Mouse (Mus musculus) testis, adult 2 months (tissue): ENCODE measurements around the gene Tmem107. TPM values are rescaled to one million over a fixed set of nuclear protein-coding genes. Genes with fewer than 3 reads are reported as not detected.

ENCODE experiments used
- H3K27ac ChIP-seq: fragments of 200-500 bp; 2 replicates; pipeline ENCODE4 v1.5.1; 2012; ENCODE audit warnings: low read depth, low read length; ENCODE audit not compliant: control insufficient read depth, insufficient read depth
- H3K27me3 ChIP-seq: fragments of 200-500 bp; 2 replicates; pipeline ENCODE4 v1.6.1; 2012; ENCODE audit warnings: mild to moderate bottlenecking, low read length, moderate library complexity; ENCODE audit not compliant: control insufficient read depth, insufficient read depth
- H3K36me3 ChIP-seq: fragments of 200-500 bp; 2 replicates; pipeline ENCODE4 v1.6.1; 2012; ENCODE audit warnings: mild to moderate bottlenecking, low read length; ENCODE audit not compliant: control insufficient read depth, insufficient read depth
- H3K4me1 ChIP-seq: fragments of 200-500 bp; 2 replicates; pipeline ENCODE4 v1.6.1; 2012; ENCODE audit warnings: low read length; ENCODE audit not compliant: control insufficient read depth, insufficient read depth
- H3K4me3 ChIP-seq: fragments of 200-500 bp; 2 replicates; pipeline ENCODE4 v1.5.1; 2012; ENCODE audit warnings: low read depth, mild to moderate bottlenecking, low read length, moderate library complexity, mixed read lengths; ENCODE audit not compliant: control insufficient read depth
- CTCF ChIP-seq: fragments of 200-500 bp; IDR thresholded peaks from 2 replicates; pipeline ENCODE4 v1.5.1; 2012; ENCODE audit warnings: low read depth, mild to moderate bottlenecking, inconsistent platforms, low read length, moderate library complexity; ENCODE audit not compliant: control insufficient read depth, insufficient read depth, insufficient replicate concordance
- POLR2A ChIP-seq: fragments of 200-500 bp; IDR thresholded peaks from 2 replicates; pipeline ENCODE4 v1.6.1; 2012; ENCODE audit warnings: low read depth, mild to moderate bottlenecking, inconsistent platforms, low read length, moderate library complexity; ENCODE audit not compliant: control insufficient read depth
- polyA plus RNA-seq: library from polyadenylated mRNA; depleted of rRNA; stranded (reverse); fragments of >200 nt; gene quantifications from 2 replicates; pipeline ENCODE4 v1.2.3, GENCODE M21; 2012

The Tmem107 gene
- polyA plus RNA-seq, 1 experiment = 135 TPM

- H3K4me1 ChIP-seq = peaks cover 4% of the 10 kb centered on the region
- H3K27me3 ChIP-seq = no peaks in the 10 kb centered on the region
- peaks cover 2% of the 10 kb centered on the region; the same call in 1 of the 2 replicates for H3K36me3 ChIP-seq
- H3K4me3 ChIP-seq = peak overlapping the region; percentile 14
- TF ChIP-seq POLR2A (no peak), CTCF (no peak)
- H3K27ac ChIP-seq = no peak overlapping the region
Measured at GRCm38 (mm10) chr11:69111051-69111810, 40.6 kb downstream of the Tmem107 start.

GRCm38 (mm10) chr11:69111865-69112264 is 41.3 kb downstream of the Tmem107 start:
- Histone ChIP-seq H3K27me3 (no peaks in the 10 kb centered on the region), H3K27ac (no peak overlapping the region), H3K4me3 (no peak overlapping the region), H3K4me1 (peaks cover 4% of the 10 kb centered on the region), H3K36me3 (peaks cover 2% of the 10 kb centered on the region; the same call in 1 of the 2 replicates)
- TF ChIP-seq CTCF = no peak
- no peak for TF ChIP-seq POLR2A

GRCm38 (mm10) chr11:69114018-69114417 is 43.4 kb downstream of the Tmem107 start:
- H3K27me3 ChIP-seq = no peaks in the 10 kb centered on the region
- no peak overlapping the region for H3K4me3 ChIP-seq
- no peak overlapping the region for H3K27ac ChIP-seq
- H3K36me3 ChIP-seq = peaks cover 1% of the 10 kb centered on the region; the same call in 1 of the 2 replicates
- TF ChIP-seq CTCF = no peak
- TF ChIP-seq POLR2A = no peak
- peaks cover 17% of the 10 kb centered on the region for H3K4me1 ChIP-seq

GRCm38 (mm10) chr11:69114621-69115020 is 44.0 kb downstream of the Tmem107 start:
- no peak for TF ChIP-seq POLR2A
- TF ChIP-seq CTCF = no peak
- no peaks in the 10 kb centered on the region for H3K27me3 ChIP-seq

GRCm38 (mm10) chr11:69116843-69117242 is 46.2 kb downstream of the Tmem107 start:
- no peak overlapping the region for H3K4me3 ChIP-seq
- H3K27ac ChIP-seq = no peak overlapping the region
- H3K36me3 ChIP-seq = no peaks in the 10 kb centered on the region
- TF ChIP-seq POLR2A (no peak), CTCF (no peak)
- no peaks in the 10 kb centered on the region for H3K27me3 ChIP-seq
- peaks cover 33% of the 10 kb centered on the region for H3K4me1 ChIP-seq

More at GRCm38 (mm10) chr11:69114621-69115020, 44.0 kb downstream of the Tmem107 start:
- no peak overlapping the region for H3K4me3 ChIP-seq
- H3K27ac ChIP-seq = no peak overlapping the region
- peaks cover 19% of the 10 kb centered on the region for H3K4me1 ChIP-seq
- H3K36me3 ChIP-seq = no peaks in the 10 kb centered on the region

- TF ChIP-seq CTCF (no peak), POLR2A (no peak)
- no peaks in the 10 kb centered on the region for H3K27me3 ChIP-seq
- peak overlapping the region; percentile 52; the same call in 1 of the 2 replicates for H3K27ac ChIP-seq
- H3K4me3 ChIP-seq = peak overlapping the region; percentile 75
- peaks cover 37% of the 10 kb centered on the region for H3K4me1 ChIP-seq
- H3K36me3 ChIP-seq = no peaks in the 10 kb centered on the region
Measured at GRCm38 (mm10) chr11:69117737-69118695, 47.4 kb downstream of the Tmem107 start.

- H3K4me3 ChIP-seq = peak overlapping the region; percentile 45
- H3K4me1 ChIP-seq = peaks cover 41% of the 10 kb centered on the region
- H3K36me3 ChIP-seq = no peaks in the 10 kb centered on the region
- TF ChIP-seq CTCF (no peak), POLR2A (no peak)
- no peaks in the 10 kb centered on the region for H3K27me3 ChIP-seq
- no peak overlapping the region for H3K27ac ChIP-seq
Measured at GRCm38 (mm10) chr11:69118765-69119164, 48.2 kb downstream of the Tmem107 start.
